Mouse (Mus musculus) G1E-ER4 (cell line): ENCODE measurements at regions not wholly inside any gene's neighbourhood (a gene's known extent, or its start where the extent isn't known, plus 50 kb on each side); places are given as distances from the start of the nearest gene placed in this dataset.

Experiments used
- GATA1 ChIP-seq: IDR thresholded peaks from one replicate; pipeline ENCODE4 v1.8.0; 2012; ENCODE audit warnings: low read length, inconsistent platforms

DNA sequence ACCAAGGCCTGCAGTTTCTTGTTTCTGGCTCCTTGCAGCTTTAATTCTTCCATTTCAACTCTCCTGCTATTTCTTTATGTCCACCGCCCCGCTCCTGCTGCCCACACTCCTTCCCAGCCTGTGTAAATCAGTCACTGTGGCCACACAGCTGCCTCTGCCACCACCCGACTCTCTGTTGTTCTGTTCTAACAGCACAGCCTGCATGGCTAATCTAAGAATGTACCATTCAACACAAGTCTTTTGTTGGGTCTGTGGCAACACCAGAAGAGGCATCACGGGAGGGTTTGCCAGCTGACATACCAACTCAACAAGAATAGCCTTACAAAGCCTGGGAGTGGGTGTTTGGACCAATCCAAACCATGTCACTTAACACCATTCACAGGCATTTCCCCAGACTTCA, 264.9 kb upstream of the Pum3 start:
- no peak for TF ChIP-seq GATA1

DNA sequence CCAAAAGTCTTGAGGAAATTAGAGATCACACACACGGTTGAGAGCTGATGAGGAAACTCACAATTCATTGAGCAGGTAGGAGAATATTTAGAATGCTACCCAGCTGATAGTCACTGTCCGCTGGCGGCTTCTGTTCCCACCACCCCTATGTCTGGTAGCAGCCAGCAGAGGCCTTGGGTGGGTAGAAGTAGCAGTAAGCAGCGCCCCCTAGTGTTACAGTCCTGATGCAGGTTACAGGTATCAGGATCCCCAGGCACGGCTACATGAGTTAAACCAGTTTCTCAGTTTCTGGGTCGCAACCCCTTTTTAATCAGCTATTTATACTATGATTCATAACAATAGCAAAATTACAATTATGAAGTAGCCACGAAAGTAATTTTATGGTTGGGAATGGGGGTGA, 264.1 kb upstream of the Pum3 start:
- no peak for TF ChIP-seq GATA1

DNA sequence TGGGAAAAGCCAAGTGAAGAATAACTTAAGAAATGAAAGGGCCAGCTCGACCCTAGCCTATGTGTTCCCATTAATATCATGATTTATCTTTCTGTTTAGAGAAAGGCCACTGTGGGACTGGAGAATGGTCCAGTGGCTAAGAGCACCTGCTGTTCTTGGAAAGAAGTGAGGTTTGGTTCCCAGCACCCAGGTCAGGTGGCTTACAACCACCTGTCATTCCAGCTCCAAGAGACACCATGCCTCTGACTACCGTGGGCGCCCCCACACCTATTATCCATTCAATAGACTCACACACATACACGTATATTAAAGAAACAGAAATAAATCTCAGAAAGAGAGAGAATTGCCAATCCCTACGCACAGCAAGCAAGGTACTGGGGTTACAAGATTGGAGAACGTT, 263.3 kb upstream of the Pum3 start:
- TF ChIP-seq GATA1: no peak

- no peak for TF ChIP-seq GATA1
These were observed 253.8 kb upstream of the Pum3 start for GRCm38 (mm10) chr19:27683426-27683825.

GRCm38 (mm10) chr19:27679427-27679826, 249.8 kb upstream of the Pum3 start:
- no peak for TF ChIP-seq GATA1

GRCm38 (mm10) chr19:27672679-27673190, 243.1 kb upstream of the Pum3 start:
- TF ChIP-seq GATA1: no peak

DNA sequence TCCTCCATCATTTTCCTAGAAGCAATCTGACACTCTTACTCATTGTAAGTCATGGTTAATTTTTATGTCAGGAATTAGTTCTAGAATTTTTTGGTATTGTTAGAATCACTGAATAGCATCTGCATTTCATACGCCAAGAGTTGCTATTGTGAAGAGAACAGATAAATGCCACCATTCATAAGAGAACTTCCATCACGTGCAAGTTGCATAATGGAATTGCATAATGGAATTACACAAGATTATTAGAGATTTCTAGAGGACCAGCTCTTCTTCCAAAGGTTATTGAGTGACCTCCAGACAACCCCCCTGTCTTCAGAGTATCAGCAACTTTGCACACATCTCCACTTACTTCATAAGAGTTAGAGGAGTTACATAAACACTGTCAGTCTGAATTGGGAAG, 233.7 kb upstream of the Pum3 start:
- TF ChIP-seq GATA1: no peak

DNA sequence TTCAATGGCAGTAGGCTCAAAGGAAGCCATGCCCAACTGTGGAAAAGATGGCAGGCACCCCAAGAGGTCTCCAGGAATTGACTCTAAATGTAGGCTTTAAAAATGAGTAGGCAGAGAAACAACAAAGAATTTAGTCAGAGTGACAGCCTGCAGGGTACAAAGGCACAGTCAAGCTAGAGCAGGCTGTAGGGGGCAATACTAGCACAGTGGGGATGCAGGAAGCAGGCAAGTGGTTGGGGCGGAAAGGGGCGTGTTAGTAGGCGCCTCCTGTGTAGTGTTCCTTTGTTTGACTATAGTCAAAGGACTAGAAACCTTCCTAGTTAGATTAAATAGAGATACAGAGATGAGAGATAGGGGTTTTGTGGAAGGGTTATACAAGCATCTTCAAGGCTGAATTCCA, 211.4 kb upstream of the Pum3 start:
- no peak for TF ChIP-seq GATA1

- TF ChIP-seq GATA1: no peak
These were observed 203.5 kb upstream of the Pum3 start for GRCm38 (mm10) chr19:27633105-27633504.

GRCm38 (mm10) chr19:27627626-27628025, 198.0 kb upstream of the Pum3 start:
- no peak for TF ChIP-seq GATA1

GRCm38 (mm10) chr19:27617522-27617921, 187.9 kb upstream of the Pum3 start:
- TF ChIP-seq GATA1: no peak

DNA sequence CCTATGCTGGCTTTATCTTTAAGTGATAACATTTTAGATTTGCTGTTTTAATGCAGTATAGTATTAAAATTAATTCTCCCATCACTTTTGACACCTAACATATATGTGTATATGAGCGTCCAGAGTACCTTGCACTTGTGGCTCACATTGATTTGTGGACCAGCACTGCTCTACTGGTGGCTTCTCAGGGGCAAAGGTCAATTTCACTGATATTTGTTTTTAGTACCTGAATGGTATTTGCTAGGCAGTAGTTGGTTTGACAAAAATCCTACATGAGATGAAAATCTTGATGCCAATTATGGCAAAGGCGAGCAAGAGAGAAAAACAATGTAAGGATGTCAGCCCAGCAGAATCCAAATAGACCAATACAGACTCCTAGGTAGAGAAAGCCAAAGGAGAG, 177.3 kb upstream of the Pum3 start:
- TF ChIP-seq GATA1: no peak

GRCm38 (mm10) chr19:27603296-27603695, 173.7 kb upstream of the Pum3 start:
- no peak for TF ChIP-seq GATA1

GRCm38 (mm10) chr19:27601551-27601950, 171.9 kb upstream of the Pum3 start:
- no peak for TF ChIP-seq GATA1

DNA sequence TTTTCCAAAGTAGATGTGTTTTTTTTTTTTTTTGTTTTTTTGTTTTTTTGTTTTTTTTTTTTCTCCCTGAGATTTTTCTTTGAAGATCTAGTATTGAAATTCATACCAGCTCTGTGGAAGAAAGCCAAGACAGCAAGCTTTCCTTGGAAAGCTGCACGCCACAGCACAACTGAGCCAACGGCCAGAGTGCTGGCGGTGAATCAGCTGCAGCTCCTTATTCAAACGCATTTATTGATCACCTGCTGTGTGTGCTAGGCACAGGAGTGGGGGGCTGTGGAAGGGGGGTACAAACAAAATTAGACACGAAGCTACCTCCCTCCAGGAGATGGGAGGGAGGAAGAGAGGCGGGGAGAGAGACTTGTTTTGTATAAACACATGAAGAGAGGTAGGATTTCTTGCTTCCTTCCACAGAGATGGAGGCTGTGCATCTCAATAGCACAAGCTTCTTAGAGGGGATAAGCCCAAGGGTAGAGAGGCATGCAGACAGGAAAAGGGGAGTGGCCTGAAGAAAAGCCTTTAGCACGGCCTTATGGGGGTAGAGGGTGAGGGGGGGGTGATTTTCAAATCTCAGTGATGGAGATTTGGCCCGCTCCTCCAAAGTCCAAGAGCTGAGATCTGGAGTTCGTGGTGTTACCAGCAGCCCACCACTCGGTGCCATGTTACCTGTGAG, 170.1 kb upstream of the Pum3 start:
- no peak for TF ChIP-seq GATA1

DNA sequence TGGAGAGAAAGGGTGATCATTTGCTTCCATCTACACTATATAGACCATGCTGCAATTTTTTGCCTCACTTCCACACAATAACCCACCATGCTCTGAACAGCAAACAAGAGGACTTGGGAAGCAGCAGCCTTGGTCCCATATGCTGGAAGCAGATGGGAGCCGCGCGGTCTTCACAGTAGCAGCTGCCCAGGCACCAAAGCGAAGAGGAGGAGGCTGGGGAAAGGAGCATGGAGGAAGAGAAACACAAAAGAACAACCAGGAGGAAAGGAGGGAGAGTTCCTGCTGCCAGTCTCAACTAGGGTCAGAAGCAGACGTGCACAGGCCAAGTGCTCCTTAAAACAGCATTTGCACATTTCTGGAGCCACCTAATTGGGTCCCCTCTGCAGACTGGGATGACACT, 168.7 kb upstream of the Pum3 start:
- TF ChIP-seq GATA1: no peak

GRCm38 (mm10) chr19:27585566-27585965, 155.9 kb upstream of the Pum3 start:
- no peak for TF ChIP-seq GATA1

DNA sequence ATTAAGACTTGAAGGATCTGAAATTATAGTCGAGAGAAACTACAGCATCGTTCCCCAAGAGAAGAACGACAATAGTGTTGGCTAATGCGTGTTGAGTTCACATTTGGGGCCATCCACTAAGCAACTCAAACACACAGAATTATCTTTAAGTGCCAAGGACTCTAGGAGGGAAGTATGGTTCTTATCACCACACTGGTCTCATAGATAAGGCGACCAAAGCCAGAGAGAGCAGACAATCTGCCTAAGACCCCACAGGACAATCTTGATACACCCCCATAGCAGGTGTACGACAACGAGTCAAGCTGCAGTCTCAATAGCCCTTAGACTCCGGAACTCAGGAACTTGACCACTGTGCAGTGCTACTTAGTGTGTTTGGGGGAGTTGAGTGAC, 152.5 kb upstream of the Pum3 start:
- TF ChIP-seq GATA1: peak; percentile 85
